Mouse (Mus musculus) left cerebral cortex, postnatal 4 days (tissue): ENCODE measurements around the gene Lrrc49. TPM values are rescaled to one million over a fixed set of nuclear protein-coding genes. Genes with fewer than 3 reads are reported as not detected.

Experiments
- DNase-seq: peaks from one replicate; pipeline ENCODE4 v3.0.0-alpha.2; 2022
- intact Hi-C: fragments of 180-260 bp; cut with DNase I; formaldehyde crosslinking; loops from one replicate; pipeline ENCODE4 v1.15.1; 2025
- total RNA-seq, 2 experiments: library from RNA; stranded (reverse); gene quantifications; 2 replicates each; pipeline ENCODE4 v1.2.3; 2021

The Lrrc49 gene
- total RNA-seq, 2 experiments from 2014 or later, result 86.6 to 86.9 TPM

GRCm38 (mm10) chr9:60604971-60605370 lies 83.0 kb downstream of the Lrrc49 start:
- intact Hi-C loops, result no loop called here
- DNase-seq, result peak; percentile 71

GRCm38 (mm10) chr9:60601936-60602335 lies 86.0 kb downstream of the Lrrc49 start:
- intact Hi-C loops, result no loop called here
- DNase-seq, result no peak

- no peak for DNase-seq
- intact Hi-C loops, result no loop called here
Observed at GRCm38 (mm10) chr9:60600273-60600672, 87.7 kb downstream of the Lrrc49 start.

- DNase-seq, result peak; percentile 52
- intact Hi-C loops, result loop anchor here (5.0 kb wide), 2 partner anchors 68 to 352 kb away; no protein-coding TSS in a partner anchor
Observed at GRCm38 (mm10) chr9:60599489-60599888, 88.5 kb downstream of the Lrrc49 start.

GRCm38 (mm10) chr9:60595406-60595805 lies 92.6 kb downstream of the Lrrc49 start:
- no peak for DNase-seq
- intact Hi-C loops, result loop anchor here (5.0 kb wide), 2 partner anchors 72 to 348 kb away; no protein-coding TSS in a partner anchor

GRCm38 (mm10) chr9:60592974-60593373 lies 95.0 kb downstream of the Lrrc49 start:
- intact Hi-C loops, result no loop called here
- DNase-seq, result no peak

- no peak for DNase-seq
- intact Hi-C loops, result no loop called here
Observed at GRCm38 (mm10) chr9:60592363-60592762, 95.6 kb downstream of the Lrrc49 start.

GRCm38 (mm10) chr9:60590871-60591624 lies 96.9 kb downstream of the Lrrc49 start:
- no peak for DNase-seq

GRCm38 (mm10) chr9:60588914-60589313 lies 99.0 kb downstream of the Lrrc49 start:
- DNase-seq, result no peak
- intact Hi-C loops, result no loop called here

More at GRCm38 (mm10) chr9:60590871-60591624, 96.9 kb downstream of the Lrrc49 start:
- intact Hi-C loops, result no loop called here

- DNase-seq, result no peak
- intact Hi-C loops, result no loop called here
Observed at GRCm38 (mm10) chr9:60586920-60587319, 101.0 kb downstream of the Lrrc49 start.

GRCm38 (mm10) chr9:60585206-60585605 lies 102.8 kb downstream of the Lrrc49 start:
- intact Hi-C loops, result no loop called here

GRCm38 (mm10) chr9:60582553-60582952 lies 105.4 kb downstream of the Lrrc49 start:
- intact Hi-C loops, result no loop called here

More at GRCm38 (mm10) chr9:60585206-60585605, 102.8 kb downstream of the Lrrc49 start:
- DNase-seq, result no peak

GRCm38 (mm10) chr9:60573011-60573410 lies 114.9 kb downstream of the Lrrc49 start:
- intact Hi-C loops, result no loop called here

More at GRCm38 (mm10) chr9:60582553-60582952, 105.4 kb downstream of the Lrrc49 start:
- no peak for DNase-seq

GRCm38 (mm10) chr9:60571725-60572124 lies 116.2 kb downstream of the Lrrc49 start:
- intact Hi-C loops, result no loop called here
- no peak for DNase-seq

More at GRCm38 (mm10) chr9:60573011-60573410, 114.9 kb downstream of the Lrrc49 start:
- no peak for DNase-seq

- no peak for DNase-seq
- intact Hi-C loops, result no loop called here
Observed at GRCm38 (mm10) chr9:60571041-60571440, 116.9 kb downstream of the Lrrc49 start.

GRCm38 (mm10) chr9:60569366-60569765 lies 118.6 kb downstream of the Lrrc49 start:
- peak; percentile 46 for DNase-seq
- intact Hi-C loops, result no loop called here

- intact Hi-C loops, result no loop called here
Observed at GRCm38 (mm10) chr9:60563809-60564208, 124.1 kb downstream of the Lrrc49 start.

GRCm38 (mm10) chr9:60562443-60563371 lies 125.3 kb downstream of the Lrrc49 start:
- intact Hi-C loops, result no loop called here
- DNase-seq, result no peak

More at GRCm38 (mm10) chr9:60563809-60564208, 124.1 kb downstream of the Lrrc49 start:
- no peak for DNase-seq

- intact Hi-C loops, result no loop called here
- DNase-seq, result no peak
Observed at GRCm38 (mm10) chr9:60561641-60562289, 126.2 kb downstream of the Lrrc49 start.

GRCm38 (mm10) chr9:60558507-60558906 lies 129.5 kb downstream of the Lrrc49 start:
- intact Hi-C loops, result no loop called here
- DNase-seq, result no peak

GRCm38 (mm10) chr9:60551238-60551637 lies 136.7 kb downstream of the Lrrc49 start:
- intact Hi-C loops, result no loop called here
- DNase-seq, result no peak
